Mouse (Mus musculus) gastrocnemius, adult 18-20 months (tissue): ENCODE measurements around the gene Prop1. TPM values are rescaled to one million over a fixed set of nuclear protein-coding genes. Genes with fewer than 3 reads are reported as not detected.

Experiments
- DNase-seq: peaks from one replicate; pipeline ENCODE4 v3.0.0; 2021; ENCODE audit warnings: low spot score
- long read RNA-seq, 2 experiments: library from polyadenylated mRNA; stranded (forward); transcript quantifications; one replicate each; pipeline ENCODE4 v2.0.0; 2021
- total RNA-seq, 2 experiments: library from RNA; stranded (reverse); gene quantifications; 2 replicates each; pipeline ENCODE4 v1.2.3; 2021

Gene Prop1
- not detected for total RNA-seq
- long read RNA-seq, experiment 1: 0 reads
- long read RNA-seq, experiment 2: 0 reads

DNA sequence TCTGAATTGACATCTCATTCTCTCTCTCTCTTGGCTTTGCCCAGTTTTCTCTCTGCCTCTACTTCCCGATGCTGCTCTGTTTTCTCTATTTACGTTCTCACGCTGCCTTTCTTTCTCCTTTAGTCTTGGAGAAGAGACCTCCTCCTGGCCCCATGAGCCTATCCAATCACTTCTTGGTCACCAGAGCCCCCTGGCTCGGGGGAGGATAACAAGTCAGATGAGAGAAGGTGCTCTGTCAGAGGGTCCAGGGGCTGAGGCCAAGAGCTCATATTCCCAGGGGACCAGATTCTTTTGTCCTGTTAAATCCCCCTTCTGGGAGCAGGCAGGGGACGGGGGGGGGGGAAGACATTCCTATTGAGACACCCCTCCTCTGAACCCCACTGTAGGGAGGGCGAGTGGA is at the start of gene Prop1:
Gene Prop1, minus strand, starts transcription at position 101 of the 400 bp plus-strand sequence.
- no peak for DNase-seq

DNA sequence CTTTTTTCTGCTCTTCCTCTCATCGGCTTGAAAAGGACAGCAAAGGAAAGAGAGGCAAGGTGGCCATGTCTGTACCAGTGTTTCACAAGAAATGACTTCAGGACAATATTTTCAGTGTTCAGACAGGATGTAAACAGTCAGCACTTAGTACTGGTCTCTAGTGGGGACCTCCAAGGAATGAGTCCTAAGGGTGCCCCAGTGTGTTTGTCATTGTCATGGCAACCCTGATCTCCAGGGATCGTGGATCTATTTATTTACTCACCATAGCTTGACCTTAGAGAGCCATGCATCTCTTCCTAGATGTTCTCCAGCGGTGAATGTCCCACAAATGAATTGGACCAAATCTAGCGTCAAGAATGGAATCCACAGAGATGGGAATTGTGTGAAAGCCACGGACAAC is 49.7 kb upstream of the Prop1 start, which contains the start of gene Olfr51:
Gene Olfr51, plus strand, starts transcription at position 301 of the 400 bp plus-strand sequence.
- DNase-seq: no peak

DNA sequence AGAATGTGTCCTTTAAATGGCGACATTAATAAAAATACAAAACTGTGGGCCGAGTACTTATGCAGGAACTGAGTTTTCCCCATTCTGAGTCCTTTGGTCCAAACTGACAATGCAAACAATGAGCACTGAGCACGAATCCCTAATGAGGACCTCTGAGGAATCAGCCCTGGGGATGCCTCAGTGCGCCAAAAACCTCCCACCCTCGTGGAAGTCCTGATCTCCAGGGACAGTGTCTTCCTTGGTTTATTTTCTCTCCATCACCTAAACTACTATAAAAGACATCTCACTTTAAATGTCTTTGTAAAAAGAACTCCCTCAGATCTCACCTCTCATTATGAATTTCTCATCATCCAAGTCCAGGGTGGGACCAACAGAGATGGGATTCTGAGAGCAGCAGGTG is 28.1 kb upstream of the Prop1 start, which contains the start of gene Olfr1377:
Gene Olfr1377, plus strand, starts transcription at position 301 of the 400 bp plus-strand sequence.
- DNase-seq: no peak

DNA sequence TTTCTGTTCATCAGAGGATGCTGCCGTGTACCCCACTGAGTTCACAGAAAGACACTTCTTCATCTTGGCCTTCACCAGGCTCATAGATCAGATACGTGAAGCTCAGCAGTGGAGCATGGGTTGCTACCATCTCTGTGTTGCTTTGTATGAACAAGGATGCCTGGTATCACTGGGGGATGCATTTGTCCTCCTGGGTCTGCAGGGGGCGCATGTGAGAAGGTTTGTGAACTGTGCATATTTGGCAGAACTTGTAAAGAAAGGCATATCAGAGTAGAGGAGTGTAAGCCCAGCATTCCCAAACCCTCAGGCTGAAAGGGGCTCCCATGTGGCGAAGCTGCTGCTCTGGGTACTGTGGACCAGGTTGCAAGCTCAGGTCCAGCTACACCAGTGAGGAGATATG is 23.7 kb upstream of the Prop1 start:
- DNase-seq: no peak

- no peak for DNase-seq
Observed at GRCm38 (mm10) chr11:50966230-50966629, 12.7 kb upstream of the Prop1 start, which contains the start of gene Olfr1378. Olfr1378 (plus strand) TSS chr11:50966530.

DNA sequence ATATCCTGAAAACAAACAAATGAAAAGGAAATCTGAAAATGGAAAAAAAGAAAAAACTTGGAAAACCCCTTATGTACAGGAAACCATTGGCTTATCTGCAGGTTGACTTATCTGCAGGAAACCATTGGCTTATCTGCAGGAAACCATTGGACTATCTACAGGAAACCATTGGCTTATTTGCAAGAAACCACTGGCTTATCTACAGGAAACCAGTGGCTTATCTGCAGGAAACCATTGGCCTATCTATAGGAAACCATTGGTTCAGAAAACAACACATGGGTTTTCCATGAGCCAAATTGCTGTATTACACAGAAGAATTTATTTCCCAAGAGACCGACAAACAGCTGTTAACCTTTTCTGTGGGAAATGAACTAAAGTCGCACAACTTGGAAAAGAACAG is 11.3 kb upstream of the Prop1 start:
- DNase-seq: no peak

GRCm38 (mm10) chr11:50952290-50952689 is 1.3 kb downstream of the Prop1 start:
- DNase-seq: no peak

GRCm38 (mm10) chr11:50943506-50943905 is 10.1 kb downstream of the Prop1 start, which contains the start of gene 4933414I15Rik:
4933414I15Rik (minus strand) TSS chr11:50943765.
- DNase-seq: no peak

- no peak for DNase-seq
Observed at GRCm38 (mm10) chr11:50942386-50942785, 11.2 kb downstream of the Prop1 start.

GRCm38 (mm10) chr11:50939621-50940366 is 13.8 kb downstream of the Prop1 start:
- peak; percentile 9 for DNase-seq

DNA sequence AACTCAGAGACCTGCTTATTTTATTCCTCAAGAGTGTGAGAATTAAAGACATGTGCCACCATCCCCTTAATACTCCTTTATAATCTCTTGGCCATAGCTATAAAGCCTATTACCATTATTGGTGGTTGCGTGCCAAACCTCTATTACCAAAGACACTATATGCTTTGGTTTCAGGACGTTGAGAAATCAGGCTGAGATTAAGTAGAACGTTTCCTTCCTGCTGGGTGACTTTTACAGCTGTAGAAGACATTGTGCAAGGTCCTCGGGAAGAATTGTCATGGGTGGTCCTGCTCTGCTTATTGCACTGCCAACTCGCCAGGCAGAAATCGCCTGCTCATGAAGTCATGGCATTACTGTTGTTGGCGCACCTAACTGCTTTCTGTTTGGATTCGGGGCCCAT is 15.1 kb downstream of the Prop1 start:
- DNase-seq: no peak

GRCm38 (mm10) chr11:50932040-50932439 is 21.5 kb downstream of the Prop1 start:
- no peak for DNase-seq

DNA sequence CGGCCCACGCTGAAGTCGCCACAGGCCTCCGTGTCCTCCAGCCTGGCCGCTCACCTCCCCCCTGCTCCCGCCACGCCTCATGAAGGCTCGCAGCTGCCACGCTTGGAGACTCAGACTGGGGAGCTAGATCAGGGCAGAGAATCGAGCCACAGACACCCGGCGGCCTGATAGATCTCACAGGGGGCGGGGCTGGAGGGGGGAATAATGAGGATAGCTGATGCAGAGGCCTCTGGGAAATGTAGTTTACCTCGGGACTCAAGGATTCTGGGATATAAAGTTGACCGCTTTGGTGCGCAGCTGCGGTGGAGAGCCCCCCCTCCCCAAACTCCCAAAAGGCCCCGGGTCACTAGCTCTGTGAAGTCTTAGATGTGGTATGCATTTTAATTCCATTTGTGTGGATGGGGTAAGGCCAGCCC is 22.1 kb downstream of the Prop1 start, which contains the start of gene Zfp354b:
Gene Zfp354b, minus strand, starts transcription at position 183 of the 416 bp plus-strand sequence.
- peak; percentile 87 for DNase-seq

DNA sequence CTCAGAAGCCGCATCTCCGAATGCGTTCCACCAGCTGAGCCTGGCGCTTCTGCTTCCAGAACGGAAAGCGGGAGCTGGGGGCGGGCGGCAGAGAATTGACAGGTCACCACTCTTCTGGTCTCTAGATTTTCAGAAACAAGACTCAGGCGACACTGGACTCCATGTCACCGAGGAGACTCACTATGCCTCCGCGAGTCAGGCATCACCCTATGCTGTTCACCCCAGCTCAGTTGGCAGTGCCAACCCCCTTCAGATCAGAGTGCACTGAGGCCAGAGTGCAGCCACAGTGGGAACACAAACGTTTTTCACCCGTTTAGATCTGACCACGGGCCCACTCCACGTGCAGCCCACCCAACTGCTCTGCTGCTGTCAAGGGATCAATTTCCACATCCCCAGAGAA is 22.5 kb downstream of the Prop1 start:
- no peak for DNase-seq

- no peak for DNase-seq
Observed at GRCm38 (mm10) chr11:50930469-50931014, 23.0 kb downstream of the Prop1 start.

DNA sequence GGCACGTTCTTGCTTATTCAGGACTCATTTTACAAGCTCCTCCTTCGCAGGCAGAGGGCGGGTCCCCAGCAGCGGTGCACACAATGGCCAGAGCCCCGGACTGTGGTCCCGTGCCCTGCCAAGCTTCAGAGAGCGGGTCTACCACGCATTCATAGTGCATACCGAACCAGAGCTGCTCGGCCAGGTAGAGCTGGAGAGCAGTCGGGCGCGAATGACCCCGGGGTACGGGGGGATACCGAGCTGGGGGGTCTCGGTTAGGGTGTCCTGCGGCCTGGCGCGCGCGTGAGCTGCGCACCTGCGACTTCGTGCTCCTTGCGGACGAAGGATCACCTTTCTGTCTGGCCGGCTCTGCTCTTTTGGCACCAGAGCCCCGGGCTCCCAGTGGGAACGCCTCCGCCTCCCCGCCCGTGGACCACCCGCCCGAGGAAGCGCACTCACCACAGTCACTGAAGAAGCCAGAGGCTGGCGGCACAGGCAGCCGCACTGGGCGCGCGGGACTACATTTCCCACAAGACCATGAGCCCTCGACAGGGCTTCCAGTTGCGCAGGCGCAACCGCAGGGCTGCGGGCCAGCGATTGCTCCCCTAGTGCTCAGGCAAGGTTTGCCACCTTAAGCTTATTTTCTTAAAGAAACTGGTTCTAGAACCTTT is 37.8 kb downstream of the Prop1 start, which contains the start of gene Zfp2:
Gene Zfp2, minus strand, starts transcription at position 495 of the 650 bp plus-strand sequence.
- DNase-seq: peak; percentile 91

DNA sequence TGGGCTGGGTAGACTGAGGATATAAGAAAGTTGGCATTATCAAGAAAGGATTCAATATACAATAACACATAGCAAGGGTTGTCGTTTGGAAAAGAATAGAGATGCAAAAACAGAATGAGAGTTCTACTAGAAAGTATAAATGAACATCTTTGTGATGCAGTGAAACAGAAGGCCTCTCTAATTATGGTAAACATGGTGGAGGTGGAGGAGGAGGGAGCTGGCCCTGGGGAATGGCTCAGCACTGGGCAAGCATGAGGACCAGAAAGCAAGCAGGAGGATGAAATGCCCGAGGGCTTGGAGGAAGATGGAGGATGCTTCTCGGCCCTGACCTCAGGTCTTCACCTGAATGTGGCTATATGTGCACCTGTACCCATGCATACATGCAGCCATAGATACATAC is 39.1 kb downstream of the Prop1 start:
- DNase-seq: no peak

DNA sequence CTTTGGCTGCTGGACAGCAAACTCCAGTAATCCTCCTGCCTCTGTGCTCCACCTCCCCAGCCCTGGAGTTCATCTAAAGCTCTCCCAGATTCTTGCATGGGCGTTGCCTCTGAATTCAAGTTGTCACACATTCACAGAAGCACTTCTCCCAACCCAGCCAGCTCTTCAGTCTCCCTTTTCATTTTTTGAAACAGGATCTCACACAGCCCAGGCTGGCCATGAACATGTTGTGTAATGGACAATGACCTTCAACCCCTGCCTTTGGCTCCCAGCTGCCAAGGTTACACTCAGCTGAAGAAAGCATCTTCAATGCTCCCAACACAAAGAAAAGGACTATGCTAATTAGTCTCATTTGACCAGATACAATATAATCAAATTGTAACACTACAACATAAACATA is 40.3 kb downstream of the Prop1 start:
- DNase-seq: no peak

GRCm38 (mm10) chr11:50908136-50908535 is 45.4 kb downstream of the Prop1 start:
- no peak for DNase-seq
